Mouse (Mus musculus) spleen, adult 2 months (tissue): ENCODE measurements at regions not wholly inside any gene's neighbourhood (a gene's known extent, or its start where the extent isn't known, plus 50 kb on each side); places are given as distances from the start of the nearest gene placed in this dataset.

Experiments
- CTCF ChIP-seq: fragments of 200-500 bp; IDR thresholded peaks from 2 replicates; pipeline ENCODE4 v1.5.1; 2011; ENCODE audit warnings: mild to moderate bottlenecking, inconsistent platforms; ENCODE audit not compliant: insufficient read depth, insufficient read length, insufficient replicate concordance; ENCODE audit errors: extremely low read depth
- POLR2A ChIP-seq: fragments of 200-500 bp; IDR thresholded peaks from 2 replicates; pipeline ENCODE4 v1.6.1; 2011; ENCODE audit warnings: low read depth, low read length, inconsistent platforms

DNA sequence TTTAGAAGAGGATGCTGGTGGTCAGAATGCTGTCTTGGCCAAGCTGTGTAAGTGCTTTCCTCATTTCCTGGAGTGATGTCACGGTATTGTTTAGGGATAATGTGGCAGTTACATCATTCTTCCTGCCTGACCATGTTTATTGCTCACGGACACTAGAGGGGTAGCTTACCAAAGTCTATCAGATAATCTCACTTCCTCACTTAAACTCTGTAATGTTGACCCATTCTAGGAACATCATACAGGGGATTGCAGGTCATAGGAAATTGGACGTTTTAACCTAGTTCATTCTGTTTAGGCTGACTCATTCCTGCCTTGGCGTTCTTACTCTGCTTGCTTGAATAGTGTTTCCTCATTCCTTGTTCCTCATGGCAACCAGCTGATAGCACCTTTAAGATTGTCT is 120.3 kb downstream of the Gm45692 start:
- TF ChIP-seq POLR2A (no peak), CTCF (no peak)
